Mouse (Mus musculus) ovary, postnatal 10 days (tissue): ENCODE measurements around the gene Adgrf1.

Experiments
- DNase-seq: peaks from one replicate; pipeline ENCODE4 v3.0.0; 2022; ENCODE audit warnings: low spot score

Gene Adgrf1

DNA sequence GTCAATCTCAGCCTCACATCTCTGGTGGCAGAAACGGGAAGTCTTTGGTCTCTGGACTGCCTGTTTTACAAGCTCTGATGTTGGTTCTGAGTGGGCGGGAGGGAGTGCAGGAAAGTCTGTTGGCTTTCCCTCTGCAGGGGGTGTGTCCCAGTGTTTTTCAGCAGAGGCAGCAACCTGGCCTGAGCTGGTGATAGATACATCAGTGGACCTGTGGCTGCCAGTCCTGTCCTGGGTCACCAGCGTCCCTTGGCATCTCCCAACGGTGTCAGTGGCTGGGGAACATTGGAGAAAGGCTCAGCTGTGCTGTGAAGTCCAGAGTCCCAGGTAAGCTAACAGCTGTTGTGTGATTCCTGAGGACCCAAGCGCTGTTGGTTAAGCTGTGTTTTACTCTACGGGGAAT is at the start of gene Adgrf1:
Adgrf1 (plus strand) TSS at position 169 of the 400 bp plus-strand sequence.
- DNase-seq: no peak

DNA sequence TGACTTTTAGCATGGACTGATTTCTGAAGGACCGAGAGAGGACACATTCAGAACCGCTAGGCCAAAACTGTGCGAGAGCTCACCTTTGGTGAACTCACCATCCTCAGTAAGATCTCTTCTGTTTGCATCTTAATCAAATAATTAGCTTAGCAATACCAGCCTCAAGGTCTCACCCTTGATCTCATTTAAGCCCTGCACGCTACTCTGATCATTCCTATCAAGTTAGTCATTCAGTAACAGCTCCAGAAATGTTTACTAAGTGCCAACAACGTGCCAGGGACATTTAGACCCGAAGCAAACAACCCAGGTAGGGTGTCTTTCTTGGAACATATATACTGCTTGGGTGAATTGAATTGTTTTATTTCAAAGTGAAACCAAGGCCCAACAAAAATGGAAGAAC is 44.0 kb upstream of the Adgrf1 start:
- no peak for DNase-seq

DNA sequence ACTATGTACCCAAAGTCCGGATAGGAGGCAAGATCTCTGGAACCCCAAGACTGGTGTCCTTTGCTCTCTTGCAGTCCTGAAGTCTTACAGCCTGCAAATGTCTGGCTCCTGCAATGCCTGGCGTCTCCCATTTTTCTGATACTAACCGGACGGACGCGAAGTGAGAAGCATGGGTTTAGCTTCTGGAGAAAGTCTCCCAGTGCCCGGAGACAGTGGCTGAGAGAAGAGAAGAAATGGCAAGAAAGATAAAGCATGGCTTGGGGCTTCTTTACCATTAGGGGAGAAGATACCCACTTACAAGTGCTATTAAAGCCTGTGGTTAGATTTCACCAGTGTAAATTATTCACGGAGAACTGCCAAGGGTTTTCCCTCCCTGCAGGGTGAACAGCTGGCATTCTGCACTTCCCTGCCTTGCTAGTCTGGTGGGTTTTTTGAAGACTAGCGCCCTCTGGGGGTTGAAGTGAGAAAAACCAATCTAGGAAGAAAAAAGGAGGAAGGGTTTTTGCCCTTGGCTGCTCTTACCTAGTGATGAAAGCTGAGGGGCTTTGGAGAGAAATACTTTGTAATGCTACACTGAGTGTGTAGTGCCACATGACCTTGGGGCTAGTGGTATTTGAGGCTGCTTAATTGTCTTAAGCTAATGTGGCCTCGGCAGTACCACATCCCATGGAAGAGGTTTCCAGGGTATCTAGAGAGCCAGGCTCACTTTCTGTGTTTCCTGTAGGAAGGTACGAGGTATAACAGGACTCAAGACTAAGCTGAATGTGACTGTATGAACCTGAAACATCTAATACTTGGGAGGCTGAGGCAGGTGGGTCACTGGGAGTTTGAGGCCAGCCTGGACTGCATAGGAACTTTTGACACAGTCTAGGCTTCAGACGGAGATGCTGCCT is 40.3 kb upstream of the Adgrf1 start:
- no peak for DNase-seq

DNA sequence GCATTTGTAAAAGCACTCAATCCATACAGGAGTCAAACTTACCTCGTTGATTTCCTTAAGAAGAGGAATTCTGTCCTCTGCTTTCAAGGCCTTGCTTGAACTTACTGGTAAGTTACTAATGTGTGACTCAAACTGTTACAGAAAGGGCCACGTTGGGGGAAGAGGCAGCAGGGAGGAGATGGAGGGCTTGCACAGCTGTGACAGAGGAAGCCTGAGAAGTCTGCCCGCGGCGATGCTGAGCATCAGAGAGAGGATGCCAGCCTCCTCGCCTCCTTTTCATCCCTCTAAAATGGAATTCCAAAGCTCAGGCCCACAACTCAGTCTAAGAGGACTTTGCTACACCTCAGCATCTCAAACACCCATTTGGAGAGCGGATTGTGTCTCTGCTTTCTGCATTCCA is 39.3 kb upstream of the Adgrf1 start:
- DNase-seq: no peak

DNA sequence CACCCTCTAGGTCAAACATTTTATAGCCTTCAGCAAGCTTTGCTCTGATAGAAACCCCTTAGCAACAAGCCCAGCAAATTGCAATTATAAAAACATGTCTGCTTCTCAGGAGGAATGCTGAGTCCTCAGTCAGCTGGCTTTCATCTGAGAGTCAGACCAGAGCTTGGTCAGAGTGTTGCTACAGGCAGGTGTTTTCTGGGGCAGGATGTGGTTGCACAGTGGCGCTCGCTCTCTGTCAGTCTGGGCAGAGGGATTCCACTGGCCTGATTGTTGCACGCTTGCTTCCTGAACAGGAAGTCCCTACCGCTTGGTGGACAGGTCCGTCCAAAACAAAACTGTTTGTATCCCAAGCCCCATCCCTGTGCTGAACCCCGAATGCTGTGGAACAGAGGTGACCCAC is 37.4 kb upstream of the Adgrf1 start:
- no peak for DNase-seq

DNA sequence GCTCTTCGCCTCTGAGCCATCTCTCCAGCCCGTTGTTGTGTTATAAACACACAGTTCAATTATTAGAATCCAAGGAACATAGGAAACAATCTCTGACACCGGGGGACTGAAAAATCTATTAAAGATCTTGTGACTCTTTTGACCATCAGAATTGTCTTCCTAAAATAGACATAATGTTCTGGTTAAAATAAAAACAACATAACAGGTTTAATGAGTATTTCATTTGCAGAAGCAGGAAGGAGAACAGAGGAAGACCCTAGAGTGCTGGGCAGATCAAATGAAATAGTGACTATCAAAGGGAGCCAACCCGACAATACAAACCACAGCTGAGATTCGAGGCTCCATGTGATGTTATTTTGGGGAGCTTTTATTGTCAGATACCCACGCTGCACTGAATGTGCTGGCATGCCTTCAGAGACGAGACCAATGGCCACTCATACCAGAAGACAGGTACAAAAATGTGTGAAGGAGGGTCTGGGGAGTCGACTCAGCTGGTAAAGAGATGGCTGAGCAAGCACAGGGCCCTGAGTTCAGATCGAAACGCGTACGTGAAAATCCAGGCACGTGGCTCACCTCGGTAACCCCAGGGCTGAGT is 33.4 kb upstream of the Adgrf1 start:
- no peak for DNase-seq

DNA sequence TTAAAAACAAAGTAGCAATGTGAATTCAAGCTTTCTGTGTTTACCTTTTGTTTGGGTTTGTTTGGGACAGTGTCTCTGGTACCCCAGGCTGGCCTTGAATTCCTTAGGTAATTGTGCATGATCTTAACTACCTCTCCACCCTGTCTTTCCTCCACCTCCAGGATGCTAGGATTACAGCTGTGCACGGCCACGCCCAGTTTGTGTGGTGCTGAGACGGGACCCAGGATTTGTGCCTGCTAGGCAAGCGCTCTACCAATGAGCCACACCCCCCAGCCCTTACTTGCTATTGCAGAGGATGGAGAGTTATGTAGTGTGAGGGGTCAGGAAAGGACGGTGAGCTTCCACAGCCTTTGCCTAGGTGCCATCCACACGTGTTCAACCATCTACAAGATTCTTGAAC is 31.1 kb upstream of the Adgrf1 start:
- DNase-seq: no peak

DNA sequence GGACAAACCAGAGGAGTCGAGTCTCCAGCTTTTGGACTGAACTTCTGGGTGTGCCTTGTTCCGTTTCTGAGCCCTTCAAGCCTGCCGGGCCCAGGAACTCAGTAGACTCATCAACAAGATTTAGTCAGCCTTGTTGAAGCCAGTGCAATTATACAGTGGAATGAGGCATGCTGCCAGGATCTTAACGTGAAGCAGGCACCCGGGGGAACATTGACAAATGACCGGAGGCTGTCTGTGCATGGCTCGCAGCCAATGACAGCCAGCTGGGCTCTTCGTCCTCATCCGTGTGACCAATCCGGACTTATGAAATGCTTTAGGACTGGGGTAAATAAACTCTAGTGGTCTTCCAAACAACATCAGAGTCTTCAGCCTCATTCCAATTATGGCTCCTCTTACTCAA is 29.0 kb upstream of the Adgrf1 start:
- DNase-seq: no peak

DNA sequence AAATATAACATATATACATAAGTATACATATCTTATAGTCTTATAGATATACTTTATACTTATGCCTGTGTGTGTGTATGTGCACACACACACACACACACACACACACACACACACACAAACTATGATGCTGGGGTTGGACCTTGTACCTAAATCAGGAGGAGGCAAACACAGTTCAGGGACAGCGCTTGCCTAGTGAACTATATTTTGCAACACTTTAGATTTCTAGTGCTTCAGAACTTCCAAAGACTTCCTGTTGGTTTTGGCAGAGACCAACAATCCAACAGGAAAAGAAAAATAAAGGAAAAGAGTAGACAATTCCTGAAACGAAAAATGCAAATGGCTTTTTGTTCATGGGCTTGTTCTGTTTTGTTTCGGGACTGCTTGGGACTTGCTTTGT is 27.5 kb upstream of the Adgrf1 start:
- DNase-seq: no peak

DNA sequence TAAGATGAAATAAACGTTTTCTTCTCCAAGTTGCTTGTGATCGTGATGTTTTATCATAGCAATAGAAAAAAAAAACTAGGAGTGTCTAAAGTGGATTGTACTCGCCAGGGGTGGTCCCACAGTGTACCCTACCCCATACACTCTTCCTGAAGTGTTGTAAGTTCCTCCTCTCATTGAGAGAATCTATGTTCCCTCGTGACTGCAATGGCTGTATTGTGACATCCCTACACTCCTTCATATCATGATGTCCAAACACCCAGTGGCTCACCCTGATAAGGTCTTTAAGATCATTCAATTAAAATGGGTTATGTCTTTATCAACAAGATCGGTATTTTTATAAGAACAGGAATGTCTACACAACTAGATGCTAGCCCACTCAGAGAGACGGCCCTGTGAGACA is 24.8 kb upstream of the Adgrf1 start:
- DNase-seq: no peak

DNA sequence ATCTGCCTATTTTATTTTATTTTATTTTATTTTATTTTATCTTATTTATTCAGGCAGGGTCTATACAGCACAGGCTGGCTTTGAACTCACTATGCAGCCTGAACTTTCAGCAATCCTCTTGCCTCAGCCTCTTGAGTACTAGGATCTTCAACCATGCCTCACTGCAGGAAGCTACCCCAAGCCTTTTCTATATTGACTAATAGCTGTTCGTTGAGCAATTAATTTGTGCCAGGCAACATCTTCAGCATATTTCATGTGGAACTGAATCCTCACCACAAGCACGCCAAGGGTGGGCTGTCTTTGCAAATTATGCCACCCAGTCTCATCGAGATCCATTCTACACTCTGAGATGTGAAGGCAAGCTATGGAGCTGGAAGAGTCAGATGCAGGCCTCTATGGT is 22.9 kb upstream of the Adgrf1 start:
- no peak for DNase-seq

DNA sequence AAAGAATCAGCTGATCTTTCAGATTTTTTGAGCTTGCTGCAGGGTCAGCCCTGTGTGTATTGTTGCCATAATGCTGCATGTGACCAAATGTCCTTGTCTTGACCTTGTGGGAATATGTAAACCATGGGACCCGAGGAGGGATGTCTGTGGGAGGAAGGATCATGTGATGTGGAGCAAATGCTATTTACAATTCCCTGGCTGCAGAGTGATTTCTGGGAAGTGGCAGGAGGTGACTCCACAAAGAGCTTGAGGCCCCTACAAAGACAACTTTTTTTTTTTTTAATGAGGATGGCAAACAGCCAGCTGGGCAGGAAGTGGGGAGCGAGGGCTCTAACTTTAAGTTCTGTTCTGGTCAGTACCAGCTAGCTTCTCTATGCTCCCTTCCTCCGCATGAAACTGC is 20.5 kb upstream of the Adgrf1 start:
- DNase-seq: no peak

DNA sequence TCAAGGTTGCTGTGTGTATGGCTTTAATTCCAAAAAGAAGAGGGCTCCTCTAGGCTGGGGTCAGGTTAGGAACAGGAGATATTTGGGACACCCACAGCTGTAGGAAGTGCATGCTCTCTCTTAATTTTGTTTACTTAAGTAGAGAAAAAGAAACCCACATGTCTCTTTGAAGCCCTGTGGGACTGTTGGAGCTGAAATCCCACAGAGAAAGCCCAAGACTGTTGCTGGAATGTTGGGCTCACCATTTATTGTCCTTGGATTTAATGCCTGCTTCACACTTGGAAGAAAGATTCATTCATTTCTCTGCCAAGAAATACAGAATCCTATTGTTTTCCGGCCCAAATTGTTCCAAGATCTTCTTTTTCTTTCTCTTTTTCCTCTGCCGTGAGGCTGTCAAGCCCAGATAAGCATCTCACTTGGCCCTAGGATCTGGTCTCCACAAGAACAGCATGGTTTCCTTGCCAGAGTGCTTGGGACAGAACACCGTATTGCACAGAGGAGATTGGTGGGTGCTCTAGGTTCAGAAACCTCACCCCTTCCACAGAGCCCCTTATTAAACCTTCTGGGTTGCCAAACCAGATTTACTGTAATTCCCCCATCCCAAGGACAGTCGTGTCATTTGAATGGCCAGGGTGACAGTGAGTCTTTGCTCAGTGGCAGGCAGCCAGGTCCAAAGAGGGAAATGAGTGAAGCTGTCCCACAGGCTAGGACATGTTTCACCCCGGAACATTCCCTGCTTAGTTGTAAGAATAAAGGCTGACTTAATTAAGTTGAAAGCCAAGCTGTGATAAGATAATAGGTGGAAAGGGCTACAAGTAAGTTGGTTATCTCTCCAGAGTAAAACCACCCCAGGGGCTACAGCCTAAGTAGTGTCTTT is 18.6 kb upstream of the Adgrf1 start:
- no peak for DNase-seq

DNA sequence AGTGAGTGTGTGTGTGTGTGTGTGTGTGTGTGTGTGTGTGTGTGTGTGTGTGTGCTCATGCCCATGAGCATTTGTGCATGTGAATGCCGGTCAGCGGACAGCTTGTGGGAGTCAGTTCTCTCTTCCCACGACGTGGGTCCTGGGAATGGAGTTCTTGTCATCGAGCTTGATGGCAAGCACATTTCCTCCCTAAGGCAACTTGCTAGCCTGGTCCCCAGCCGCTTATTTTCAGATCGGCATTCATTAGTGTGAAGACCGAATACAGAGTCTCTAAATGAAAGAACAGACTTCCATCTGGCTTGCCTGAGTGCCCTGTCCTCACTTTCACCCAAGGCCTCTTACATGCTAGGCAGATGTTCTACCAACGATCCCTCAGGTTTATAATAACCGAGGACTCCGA is 17.3 kb upstream of the Adgrf1 start:
- no peak for DNase-seq

DNA sequence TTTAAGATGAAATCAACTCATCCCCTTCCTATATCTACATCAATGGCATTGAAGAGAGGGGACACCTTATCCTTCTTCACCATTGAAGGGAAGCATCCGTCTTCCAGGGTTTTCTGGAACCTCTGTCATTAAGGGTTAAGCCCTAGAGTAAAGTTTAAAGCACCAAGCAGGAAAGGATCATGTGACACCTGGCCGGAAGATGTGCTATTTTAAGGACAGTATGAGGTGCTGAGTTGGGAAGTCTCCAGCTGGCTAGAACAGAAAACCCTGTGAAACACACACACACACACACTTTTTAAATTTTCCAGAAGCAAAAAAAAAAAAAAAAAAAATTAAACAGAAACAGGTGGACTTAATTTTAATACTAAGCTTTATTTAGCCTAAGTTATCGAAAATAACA is 15.9 kb upstream of the Adgrf1 start:
- no peak for DNase-seq

DNA sequence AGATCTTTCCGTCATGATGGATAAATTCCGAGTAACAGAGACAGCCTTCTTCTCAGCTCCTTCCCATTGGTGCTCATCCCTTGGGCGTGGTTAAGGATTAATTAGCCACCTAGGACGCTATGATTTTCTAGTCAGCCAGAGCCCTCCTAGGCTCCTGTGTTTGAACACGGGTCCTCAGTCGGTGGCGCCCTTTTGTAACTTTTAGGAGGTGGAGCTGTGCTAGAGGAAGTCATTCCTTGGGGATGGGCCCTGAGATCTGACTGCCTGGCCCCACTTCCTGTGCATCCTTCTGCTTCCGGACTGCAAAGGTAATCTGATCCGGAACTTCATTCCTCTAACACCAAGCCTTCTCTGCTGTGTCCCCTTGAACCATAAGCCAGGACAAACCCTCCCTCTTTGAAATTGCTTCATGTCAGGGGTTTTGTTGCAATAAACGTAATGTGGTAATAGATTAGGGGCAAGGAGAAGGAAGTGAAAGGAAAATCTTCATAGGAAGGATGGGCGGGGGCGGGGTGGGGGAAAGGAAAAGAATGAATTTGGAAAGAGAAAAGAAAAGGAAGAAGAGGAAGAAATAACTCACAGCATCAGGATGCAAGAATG is 13.5 kb upstream of the Adgrf1 start:
- DNase-seq: no peak

DNA sequence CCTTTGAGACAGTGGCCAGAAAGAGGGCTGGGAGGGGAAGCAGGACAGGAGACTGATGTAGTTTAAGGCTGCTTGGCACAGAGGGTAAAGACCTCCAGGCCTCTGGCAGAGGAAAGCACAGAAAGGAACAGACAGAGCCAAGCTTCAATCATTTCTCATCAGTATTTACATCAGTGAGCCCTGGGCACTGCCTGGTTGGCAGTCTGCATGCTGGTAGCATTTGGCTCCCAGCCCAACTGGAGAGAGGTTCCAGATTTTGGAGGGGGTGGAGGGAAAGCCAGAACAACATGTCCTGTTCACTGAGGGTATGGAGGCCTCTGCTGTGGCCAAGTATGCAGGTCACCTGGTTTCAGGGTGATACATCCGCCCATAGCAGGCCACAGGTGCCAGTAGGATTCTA is 12.4 kb upstream of the Adgrf1 start:
- DNase-seq: no peak

DNA sequence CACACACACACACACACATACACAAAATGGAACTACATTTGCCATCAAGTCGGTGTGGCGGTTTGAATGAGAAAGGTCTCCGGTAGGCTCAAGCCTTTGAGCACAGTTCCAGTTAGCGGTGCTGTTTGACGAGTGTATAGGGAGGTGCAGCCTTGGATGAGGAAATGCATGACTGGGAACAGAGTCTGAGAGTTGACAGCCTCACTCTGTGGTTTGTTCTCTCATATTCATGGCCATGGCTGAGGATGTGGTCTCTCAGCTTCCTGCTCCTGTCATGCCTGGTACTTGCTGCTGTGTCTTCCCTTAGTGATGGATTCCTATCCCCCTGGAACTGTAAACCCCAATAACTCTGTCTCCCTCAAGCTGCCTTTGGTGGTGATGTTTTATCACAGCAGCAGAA is 8.2 kb upstream of the Adgrf1 start:
- DNase-seq: no peak

DNA sequence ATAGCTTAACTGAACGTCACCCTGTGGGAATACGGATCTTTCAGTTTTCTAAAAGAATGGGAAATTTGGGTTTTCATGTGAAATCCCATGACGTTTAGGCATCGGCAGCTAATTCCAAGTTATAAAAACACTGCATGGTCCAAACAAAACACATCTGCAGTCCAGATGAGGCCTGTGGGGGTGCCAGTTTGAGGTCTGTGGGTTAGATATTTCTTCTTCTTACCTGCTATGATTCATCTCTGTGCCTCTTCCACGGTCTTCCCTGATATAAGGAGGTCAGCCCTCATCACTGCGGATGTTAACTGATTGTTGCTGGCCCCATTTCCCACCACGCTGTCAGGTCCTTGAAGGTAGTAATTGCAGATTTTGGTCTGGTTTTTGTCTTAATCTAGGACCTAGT is 5.4 kb upstream of the Adgrf1 start:
- DNase-seq: no peak

DNA sequence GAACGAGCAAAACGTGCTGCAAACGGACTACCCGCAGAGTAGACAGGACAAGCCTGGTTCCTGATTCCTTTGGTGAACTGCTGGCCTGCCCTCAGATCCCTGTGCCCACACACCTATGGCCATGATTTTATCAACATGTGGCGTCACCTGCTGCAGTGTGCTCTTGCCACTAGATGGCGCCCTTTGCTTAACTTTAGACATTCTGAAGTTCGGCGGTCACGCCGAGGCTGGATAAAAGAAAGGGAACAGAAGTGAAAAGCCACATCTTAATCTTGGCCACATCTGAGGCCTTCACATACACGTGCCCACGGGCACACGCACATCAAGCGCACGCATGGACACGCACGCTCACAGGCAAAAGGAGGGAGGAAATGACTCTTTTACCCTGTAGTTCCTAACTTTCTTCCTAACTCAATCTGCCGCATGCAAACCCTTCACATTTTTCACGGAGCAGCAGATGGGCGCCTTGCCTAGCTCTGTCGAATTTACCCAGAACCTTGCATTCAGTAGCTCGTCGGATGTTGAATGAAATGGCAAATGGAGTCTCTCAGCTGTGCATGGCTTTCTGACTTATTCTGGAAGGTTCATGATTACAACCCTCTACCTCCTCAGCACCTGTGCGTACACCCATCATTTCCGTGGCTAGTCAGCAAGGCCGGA is 4.8 kb upstream of the Adgrf1 start:
- peak; percentile 42 for DNase-seq

DNA sequence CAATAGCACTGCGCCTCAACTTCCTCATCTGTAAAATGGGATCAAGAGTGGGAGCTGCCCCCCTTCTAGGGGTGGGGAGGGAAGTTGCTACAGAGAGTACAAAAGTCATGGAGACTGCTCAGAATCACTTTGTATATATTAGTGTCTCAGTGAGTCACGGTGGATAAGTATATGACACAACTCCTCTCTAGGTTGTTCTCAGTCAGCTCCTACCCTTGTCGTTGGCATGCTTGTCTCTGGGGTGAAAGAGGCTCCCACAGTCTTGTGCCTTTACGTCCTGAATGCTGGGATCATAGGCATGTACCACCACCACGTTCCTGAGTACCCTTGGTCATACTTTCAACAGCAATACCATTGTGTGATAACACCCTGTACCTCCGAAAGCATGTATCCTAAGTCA is 4.2 kb upstream of the Adgrf1 start:
- no peak for DNase-seq

DNA sequence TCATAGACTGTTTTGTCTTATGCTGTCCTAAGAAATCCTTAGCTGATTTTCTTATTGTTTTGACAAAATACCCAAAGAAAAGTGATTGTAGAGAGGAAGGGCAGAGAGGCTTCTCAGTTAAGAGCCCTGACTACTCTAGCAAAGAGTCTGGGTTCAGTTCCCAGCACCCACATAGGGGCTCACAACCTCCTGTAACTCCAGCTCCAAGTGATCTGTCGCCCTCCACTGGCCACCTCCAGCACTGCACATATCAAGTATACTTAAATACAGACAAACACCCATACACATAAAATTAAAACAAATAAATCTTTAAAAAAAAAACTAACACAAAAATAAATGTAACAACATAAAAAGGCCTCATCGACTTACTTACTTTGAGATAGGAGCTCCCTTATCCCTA is 3.5 kb upstream of the Adgrf1 start:
- no peak for DNase-seq
